Mouse (Mus musculus) brain, embryonic 18.5 days (tissue): ENCODE data around the gene Sp4.

Experiments used
- DNase-seq: peaks from one replicate; pipeline ENCODE4 v3.0.0-alpha.2; 2012; ENCODE audit warnings: low read depth, low spot score

Gene Sp4

GRCm38 (mm10) chr12:118301072-118301865 lies at the start of gene Sp4:
Gene Sp4 (minus strand): TSS chr12:118301440.
- DNase-seq, result peak; percentile 88

DNA sequence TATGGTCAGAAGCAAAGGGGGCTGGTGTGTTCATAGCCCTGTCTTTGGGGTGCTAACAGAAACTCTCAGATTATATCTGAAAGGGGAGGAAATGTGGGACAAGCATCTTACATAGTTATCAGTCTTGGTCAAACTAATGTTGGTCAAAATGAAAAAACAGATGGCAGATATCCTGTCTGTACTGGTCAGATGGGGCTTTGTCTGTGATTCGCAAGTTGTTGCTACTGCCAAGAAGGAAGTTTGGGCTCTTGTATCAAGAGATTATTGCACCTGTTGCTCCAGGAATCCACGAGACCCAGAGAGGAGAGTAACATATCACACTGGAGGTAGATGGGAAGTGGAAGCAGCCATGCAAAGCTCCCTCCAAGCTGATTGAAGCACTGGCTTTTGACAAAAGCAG lies 37.9 kb upstream of the Sp4 start:
- DNase-seq, result no peak

- DNase-seq, result no peak
Measured at GRCm38 (mm10) chr12:118338243-118338642, 37.0 kb upstream of the Sp4 start.

- DNase-seq, result no peak
Measured at GRCm38 (mm10) chr12:118337291-118337690, 36.1 kb upstream of the Sp4 start.

DNA sequence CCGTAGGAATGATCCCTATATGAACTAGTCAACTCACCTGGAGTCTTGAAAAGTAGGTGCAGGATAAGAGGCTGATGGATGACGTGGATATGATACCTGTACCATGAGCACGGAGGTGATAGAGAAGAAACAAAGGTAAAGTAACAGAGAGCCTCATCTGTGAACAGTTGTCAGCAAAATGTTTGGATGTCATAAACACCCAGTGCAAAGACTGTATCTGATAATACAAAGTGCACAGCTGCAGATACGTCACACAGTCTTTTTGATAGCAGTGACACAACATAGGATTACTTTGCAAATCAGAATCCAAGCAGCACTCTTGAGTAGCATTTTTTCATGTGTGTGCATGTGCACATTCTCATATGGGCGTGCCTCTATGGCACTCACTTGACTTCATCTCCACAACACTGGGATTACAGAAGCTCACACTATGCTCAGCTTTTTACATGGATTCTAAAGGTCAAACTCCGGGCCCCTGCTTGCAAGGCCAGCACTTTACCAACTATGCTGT lies 27.6 kb upstream of the Sp4 start:
- DNase-seq, result no peak

DNA sequence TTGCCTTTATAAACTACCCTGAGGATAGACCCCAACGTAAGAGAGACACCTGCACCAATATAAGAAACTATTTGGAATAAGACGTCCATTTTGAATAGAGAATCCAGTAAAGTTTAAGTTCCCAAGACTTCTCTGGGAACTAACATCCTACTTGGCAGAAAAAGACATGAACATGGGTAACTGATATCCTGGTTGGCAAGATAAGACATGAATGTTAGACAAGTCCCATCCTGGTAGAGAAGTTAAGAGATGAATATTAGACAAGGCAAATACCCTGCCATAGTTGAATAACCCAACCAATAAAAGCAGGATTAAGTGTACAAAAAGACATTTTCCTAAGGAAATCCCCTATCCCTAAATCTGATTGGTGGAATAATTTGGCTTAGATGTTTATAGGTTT lies 26.3 kb upstream of the Sp4 start:
- DNase-seq, result no peak

- DNase-seq, result no peak
Measured at GRCm38 (mm10) chr12:118326161-118326560, 24.9 kb upstream of the Sp4 start.

DNA sequence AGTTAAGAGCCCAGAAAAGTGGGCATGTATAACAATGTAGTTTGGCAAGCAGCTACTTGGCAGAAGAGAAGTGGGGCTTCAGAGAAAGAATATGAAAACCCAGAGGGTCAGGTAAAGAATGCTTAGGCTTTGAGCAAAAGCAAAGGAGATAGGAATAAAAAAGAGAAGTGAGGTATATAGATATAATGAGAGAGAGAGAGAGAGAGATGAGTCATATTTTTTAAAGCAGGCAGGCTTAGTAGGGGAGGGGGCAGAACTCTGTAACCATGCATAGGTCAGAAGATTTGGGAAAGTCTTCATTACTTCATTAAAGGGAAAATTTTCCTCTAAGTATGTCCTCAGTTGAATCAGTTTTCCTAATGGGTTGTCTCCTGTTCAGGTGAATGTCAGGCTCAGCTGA lies 18.8 kb upstream of the Sp4 start:
- no peak for DNase-seq

DNA sequence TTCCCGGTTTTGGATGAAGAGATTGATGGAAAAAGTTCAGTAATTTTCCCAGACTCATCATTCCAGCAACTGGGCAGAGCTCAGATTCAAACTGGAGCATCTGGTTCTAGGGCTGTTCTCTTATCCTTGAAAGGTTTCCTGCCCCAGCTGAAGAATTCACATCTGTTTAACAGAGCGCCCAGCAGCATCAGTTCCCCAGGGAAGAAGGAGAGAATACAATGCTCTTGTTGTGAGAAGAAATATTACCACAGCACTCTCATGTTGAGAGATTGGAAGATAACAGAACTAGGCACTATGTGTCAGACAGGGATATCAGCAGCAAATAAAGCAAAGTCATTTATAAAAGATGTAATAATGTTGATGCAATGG lies 13.2 kb upstream of the Sp4 start:
- DNase-seq, result no peak

- DNase-seq, result no peak
Measured at GRCm38 (mm10) chr12:118313805-118314476, 12.7 kb upstream of the Sp4 start.

GRCm38 (mm10) chr12:118303586-118303985 lies 2.3 kb upstream of the Sp4 start:
- DNase-seq, result no peak

- no peak for DNase-seq
Measured at GRCm38 (mm10) chr12:118303066-118303465, 1.8 kb upstream of the Sp4 start.

DNA sequence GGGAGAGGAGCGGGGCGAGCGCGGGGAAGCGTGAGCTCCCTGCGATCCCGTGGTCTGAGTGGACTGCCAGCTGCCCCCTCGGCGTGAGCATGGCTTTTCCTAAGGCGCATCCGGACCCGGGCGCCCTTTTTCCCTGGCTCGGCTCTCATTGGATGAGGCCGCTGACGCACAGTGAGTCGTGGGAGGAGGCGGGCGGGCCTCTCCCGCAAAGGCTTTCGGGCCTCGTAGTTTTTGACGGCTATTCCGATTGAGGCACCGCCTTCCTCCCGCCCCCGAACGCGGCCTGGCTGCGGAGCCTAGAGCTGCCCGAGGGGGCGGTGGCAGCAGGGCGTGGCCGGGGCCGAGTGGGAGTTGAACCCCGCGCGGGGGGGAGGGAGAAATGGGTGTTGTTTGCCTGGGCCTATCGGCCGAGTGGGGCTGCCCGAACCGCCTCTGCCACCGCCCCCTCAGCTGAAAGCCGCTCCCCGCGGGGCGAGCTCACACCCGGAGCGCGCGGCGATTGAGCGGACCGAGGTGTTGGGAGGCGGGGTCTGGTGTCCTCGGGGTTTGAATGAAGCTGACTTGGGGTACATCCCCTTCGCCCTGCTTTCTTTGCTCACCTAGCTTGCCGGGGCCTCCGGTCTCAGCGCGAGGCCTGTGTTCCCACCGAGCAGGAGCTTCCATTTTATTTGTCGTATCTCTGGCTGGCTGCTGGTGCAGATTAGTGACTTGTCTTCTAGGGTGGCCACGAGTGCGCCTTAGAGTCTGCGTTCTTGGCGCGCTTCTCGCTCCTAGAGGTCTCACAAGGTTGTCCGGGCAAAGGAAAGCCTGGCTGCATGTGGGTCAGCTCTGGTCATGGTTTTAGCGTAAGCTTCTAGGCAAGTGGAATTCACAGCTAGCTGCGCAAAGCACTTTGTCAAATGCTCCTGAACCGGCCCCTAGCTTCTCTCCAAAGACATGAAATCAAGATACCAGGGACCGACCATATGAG lies 911 bp upstream of the Sp4 start:
- peak; percentile 96 for DNase-seq

DNA sequence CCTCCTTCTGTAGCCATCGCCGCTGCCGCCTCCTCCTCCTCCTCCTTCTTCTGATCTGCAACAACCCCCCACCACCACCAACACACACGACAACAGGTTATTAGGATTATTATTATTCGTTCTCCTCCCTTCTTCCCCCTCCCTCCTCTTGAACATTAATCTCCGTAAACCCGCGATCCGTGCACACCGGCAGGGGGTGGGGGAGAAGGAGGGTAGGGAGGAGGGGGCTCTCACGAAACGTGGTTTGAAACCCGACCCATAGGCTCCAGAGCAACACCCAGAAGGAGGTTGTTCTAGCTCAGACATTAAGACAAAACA lies 527 bp downstream of the Sp4 start:
- DNase-seq, result no peak

- no peak for DNase-seq
Measured at GRCm38 (mm10) chr12:118299956-118300355, 1.3 kb downstream of the Sp4 start.

GRCm38 (mm10) chr12:118299172-118299571 lies 2.1 kb downstream of the Sp4 start:
- no peak for DNase-seq

DNA sequence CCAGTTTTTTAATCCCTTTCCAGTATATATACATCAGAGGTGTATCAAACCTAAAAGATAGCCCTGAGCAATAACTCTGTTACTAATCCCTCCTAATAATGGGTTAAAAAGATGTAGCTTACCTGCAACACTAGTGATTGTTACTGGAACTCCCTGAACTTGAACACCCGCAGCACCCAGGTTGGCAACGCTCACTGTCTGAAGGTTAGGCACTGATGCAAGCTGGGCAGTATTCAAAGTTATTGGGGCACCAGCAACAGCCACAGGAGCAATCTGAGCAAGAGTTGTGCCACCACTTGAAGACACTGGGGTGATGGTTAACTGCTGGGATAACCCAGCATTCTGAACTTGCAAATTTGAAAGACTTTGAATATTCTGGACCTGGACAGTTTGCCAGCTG lies 2.7 kb downstream of the Sp4 start:
- DNase-seq, result no peak

GRCm38 (mm10) chr12:118296236-118296635 lies 5.0 kb downstream of the Sp4 start:
- DNase-seq, result no peak

- no peak for DNase-seq
Measured at GRCm38 (mm10) chr12:118295793-118296192, 5.4 kb downstream of the Sp4 start.

DNA sequence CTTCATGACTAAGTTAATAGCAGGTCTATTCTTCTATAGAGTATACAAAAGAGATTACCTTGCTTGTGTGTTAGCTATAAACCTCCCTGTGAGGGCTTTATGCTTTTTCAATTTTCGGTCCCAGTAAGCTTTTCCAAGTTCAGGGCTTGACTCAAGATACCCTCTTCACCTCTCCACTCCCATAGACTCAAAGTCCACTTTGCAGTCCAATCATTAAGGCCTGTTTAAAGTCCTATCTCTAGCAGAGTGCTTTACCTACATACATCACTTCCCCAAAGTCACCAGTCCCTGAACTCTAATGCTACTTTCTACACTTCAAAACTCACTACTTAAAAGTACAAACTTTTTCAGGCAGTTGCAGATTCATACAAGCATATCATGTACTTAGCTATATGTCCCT lies 12.3 kb downstream of the Sp4 start:
- DNase-seq, result no peak

- DNase-seq, result no peak
Measured at GRCm38 (mm10) chr12:118285099-118285498, 16.1 kb downstream of the Sp4 start.

DNA sequence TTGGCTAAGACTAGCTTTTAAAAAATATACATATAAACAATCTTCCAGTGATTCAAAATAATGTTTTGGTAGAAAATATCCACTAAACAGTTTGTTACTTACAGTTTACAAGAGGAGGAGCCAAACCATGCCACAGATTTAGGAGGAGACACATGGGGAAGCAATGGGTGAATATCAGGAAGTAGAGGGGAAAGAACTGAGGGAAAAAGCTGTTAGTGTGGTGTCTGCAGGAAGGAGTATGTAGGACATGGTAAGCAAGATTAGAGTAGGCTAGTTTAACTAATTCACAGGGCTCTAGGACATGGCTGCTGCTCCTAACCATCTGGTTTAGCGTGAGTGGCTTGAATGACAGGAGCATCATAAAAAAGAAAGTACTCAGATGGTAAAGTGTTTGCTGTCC lies 19.3 kb downstream of the Sp4 start:
- no peak for DNase-seq
